Mouse (Mus musculus): Measurements from ENCODE around the gene Rnh1.

The Rnh1 gene

DNA sequence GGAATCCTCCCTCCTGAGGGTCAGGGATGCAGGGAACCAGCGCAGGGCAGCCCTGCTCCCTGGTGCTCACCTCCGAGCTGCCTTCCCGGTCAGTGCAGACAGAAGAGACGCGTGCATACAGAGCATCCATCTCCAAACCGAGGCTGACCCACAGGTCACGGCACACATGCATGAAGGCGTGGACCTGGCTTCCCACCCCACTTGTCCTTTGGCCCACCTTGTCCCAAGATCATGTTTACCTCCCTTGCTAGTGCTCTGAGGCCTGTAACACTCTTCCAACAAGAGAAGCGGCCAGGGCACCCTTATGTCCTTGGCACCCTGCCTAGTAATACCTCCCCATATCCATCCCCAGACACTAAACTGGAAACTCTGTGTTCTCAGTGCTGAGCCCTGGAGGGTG is 56.8 kb downstream of the Rnh1 start:
- no peak for DNase-seq (ENCODE audit: low read depth, low spot score)
